Comparison of ENCODE assay signal across 9 mouse cellular contexts in genomic region chr2:59745428-59745827, GRCm38 (mm10).
A peak's percentile ranks its signal among the peaks of the same experiment; 100 is the strongest.
DNase-seq lines count a peak whose midpoint lies in the region; ATAC-seq and TF ChIP-seq lines count a peak whose summit lies in the region.
"Had no signal": no experiment of that assay in that cellular context is flagged by ENCODE, and none has a peak within 500 bp of the region (broad histone marks: within the 10 kb centered on the region; RNA-seq: fewer than 3 reads in every experiment).

No protein-coding gene starts in this region.

- H3K4me1 ChIP-seq in MEL (ENCODE audit: control insufficient read depth in 1 of 2, insufficient read depth in 2 of 2, low read length in 2 of 2) = peaks cover 0 to 7% of the 10 kb centered on the region in 2 experiments; a peak in 3 of 4 replicates
- H3K4me1 ChIP-seq in midbrain, embryonic 11.5 days (ENCODE audit: control insufficient read depth, insufficient read depth, low read length) = no peaks in the 10 kb centered on the region

- peak; percentile 24 for TF ChIP-seq RAD21 in MEL (IDR thresholded peaks at IDR 0.05; ENCODE audit: low read depth, low read length)

- no peaks in the 10 kb centered on the region for H3K79me2 ChIP-seq in MEL (ENCODE audit: control insufficient read depth, insufficient read depth, low read length, poor library complexity)

- no peak overlapping the region for H3K4me2 ChIP-seq in midbrain, embryonic 11.5 days

- H3K27ac ChIP-seq in MEL (ENCODE audit: control insufficient read depth, low read depth, low read length) = no peak overlapping the region
- H3K27ac ChIP-seq in midbrain, embryonic 11.5 days (ENCODE audit: low read depth, low read length) = no peak overlapping the region
- H3K27ac ChIP-seq: macrophage had no signal

- 30% methylated on average over 6 of the region's 6 CpGs for WGBS in midbrain, embryonic 11.5 days

- TF ChIP-seq CTCF in MEL (IDR thresholded peaks at IDR 0.05 in 2 of 3, conservative IDR thresholded peaks at IDR 0.05 in 1 of 3; ENCODE audit: control insufficient read depth in 1 of 3, insufficient read depth in 1 of 3, low read depth in 2 of 3, low read length in 3 of 3, poor library complexity in 1 of 3, severe bottlenecking in 1 of 3) = peak; percentile 54 to 64 (median 58)

- no peak for TF ChIP-seq POLR2A in MEL (IDR thresholded peaks at IDR 0.05; ENCODE audit: control insufficient read depth in 1 of 2, insufficient read depth in 1 of 2, low read depth in 1 of 2, low read length in 2 of 2, poor library complexity in 1 of 2)

- TF ChIP-seq EP300 in MEL (IDR thresholded peaks at IDR 0.05; ENCODE audit: low read depth in 1 of 2, low read length in 2 of 2) = no peak

- H3K4me3 ChIP-seq in MEL (ENCODE audit: control insufficient read depth in 1 of 2, insufficient read depth in 1 of 2, low read depth in 2 of 2, low read length in 2 of 2) = no peak overlapping the region
- no peak overlapping the region for H3K4me3 ChIP-seq in midbrain, embryonic 11.5 days (ENCODE audit: low read depth, low read length)

- DNase-seq in kidney, adult 18-20 months = peak; percentile 61
- DNase-seq in kidney, adult 11 months = no peak
- DNase-seq in MEL (ENCODE audit: low read depth, low spot score) = peak; percentile 55
- DNase-seq in cerebellum, adult 9-10 months = peak; percentile 69
- peak; percentile 38 to 44 for DNase-seq in frontal cortex, postnatal 25 days (ENCODE audit: low spot score in 2 of 2)
- peak; percentile 67 to 75 for DNase-seq in layer of hippocampus, postnatal 10 days (ENCODE audit: low spot score in 2 of 2)
- DNase-seq in midbrain, embryonic 11.5 days (ENCODE audit: low spot score, missing footprints) = peak; percentile 96
- DNase-seq in thymus, postnatal 0 days (ENCODE audit: low spot score) = peak; percentile 48

- no peaks in the 10 kb centered on the region; a peak in 1 of 4 replicates for H3K36me3 ChIP-seq in MEL (ENCODE audit: control insufficient read depth in 1 of 2, insufficient read depth in 2 of 2, low read length in 2 of 2)
- no peaks in the 10 kb centered on the region for H3K36me3 ChIP-seq in midbrain, embryonic 11.5 days (ENCODE audit: control insufficient read depth, insufficient read depth, low read length)

- no peaks in the 10 kb centered on the region for H3K9me3 ChIP-seq in MEL (replicated peaks; ENCODE audit: insufficient read depth, low read length)
- H3K9me3 ChIP-seq in midbrain, embryonic 11.5 days (ENCODE audit: control insufficient read depth, low read length) = no peaks in the 10 kb centered on the region

- no peaks in the 10 kb centered on the region for H3K27me3 ChIP-seq in MEL (ENCODE audit: control insufficient read depth in 1 of 2, insufficient read depth in 2 of 2, low read length in 2 of 2)
- no peaks in the 10 kb centered on the region for H3K27me3 ChIP-seq in midbrain, embryonic 11.5 days (ENCODE audit: control insufficient read depth, insufficient read depth, low read length)

- ATAC-seq in midbrain, embryonic 11.5 days (ENCODE audit: low FRiP score) = no peak

- no peak overlapping the region for H3K9ac ChIP-seq in MEL (ENCODE audit: control insufficient read depth, low read depth, low read length, poor library complexity, severe bottlenecking)
- no peak overlapping the region for H3K9ac ChIP-seq in midbrain, embryonic 11.5 days (ENCODE audit: low read length)

TF ChIP-seq in MEL, 35 proteins besides CTCF, POLR2A, EP300 and RAD21:
- TF ChIP-seq UBTF (IDR thresholded peaks at IDR 0.05; ENCODE audit: borderline replicate concordance, insufficient read depth, low read depth, low read length) (no peak), SMC3 (IDR thresholded peaks at IDR 0.05; ENCODE audit: low read depth, low read length) (peak; percentile 53)
